Mouse (Mus musculus) lung, adult 18-20 months (tissue): ENCODE data around the gene Stard13.
A peak's percentile ranks its signal among the peaks of the same experiment; 100 is the strongest.

Source experiments
- DNase-seq, 2 experiments: peaks; one replicate each; pipeline ENCODE4 v3.0.0; 2022; ENCODE audit warnings: mixed read lengths in 2 of 2

Stard13 gene

DNA sequence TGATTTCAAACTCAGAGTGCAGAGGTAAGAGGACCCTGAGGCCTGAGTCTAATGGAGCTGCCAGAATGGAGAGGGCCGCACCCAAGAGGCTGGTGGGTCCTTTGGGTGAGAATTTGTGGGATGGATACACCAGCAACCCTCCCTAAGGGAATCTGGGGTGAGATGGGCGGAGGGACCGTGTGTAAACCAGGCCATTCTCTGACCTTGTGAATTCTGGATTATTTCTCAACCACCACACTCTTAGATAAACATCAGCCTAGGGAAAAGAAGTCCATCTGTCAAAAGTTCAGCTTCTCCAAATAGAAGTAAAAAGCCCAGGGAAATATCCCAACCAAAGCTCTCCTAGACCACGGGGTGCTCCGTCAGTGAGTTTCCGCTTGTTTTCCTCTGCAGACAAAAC lies 137.6 kb downstream of the Stard13 start:
- DNase-seq: peak in 1 of 2 experiments; percentile 48

DNA sequence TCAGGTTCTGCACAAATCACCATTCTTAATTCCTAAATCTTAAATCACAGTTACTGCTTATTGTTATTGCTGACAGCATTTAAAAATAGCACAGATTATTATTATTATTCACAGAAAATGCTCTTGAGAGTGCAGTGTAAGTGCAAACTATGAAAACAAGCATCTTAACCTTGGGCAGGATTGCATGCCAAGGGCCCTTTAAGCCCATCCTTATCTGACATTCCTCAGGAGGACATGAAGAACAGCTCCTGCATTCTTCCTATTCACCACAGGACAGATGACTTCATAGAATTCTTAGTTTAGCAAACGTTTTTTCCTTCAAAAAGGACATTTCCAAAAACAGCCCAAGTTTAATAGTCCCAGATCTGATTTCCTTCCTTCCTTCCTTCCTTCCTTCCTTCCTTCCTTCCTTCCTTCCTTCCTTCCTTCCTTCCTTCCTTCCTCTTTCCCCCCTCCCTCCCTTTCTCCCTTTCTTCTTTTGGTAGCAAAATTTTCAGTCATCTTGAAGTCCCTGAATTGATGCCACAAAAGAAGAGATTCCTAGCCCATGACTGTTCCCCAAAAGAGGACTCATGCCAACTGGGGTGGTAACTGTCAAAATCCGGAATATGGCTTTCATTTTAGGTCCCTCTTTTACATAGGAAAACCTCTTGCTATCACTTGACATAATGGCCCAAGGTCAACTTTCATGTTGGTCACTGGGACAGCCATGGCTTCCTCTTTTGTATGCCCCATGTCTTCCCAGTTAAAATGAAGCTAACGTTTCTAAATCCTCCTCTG lies 140.6 kb downstream of the Stard13 start:
- DNase-seq: no peak

DNA sequence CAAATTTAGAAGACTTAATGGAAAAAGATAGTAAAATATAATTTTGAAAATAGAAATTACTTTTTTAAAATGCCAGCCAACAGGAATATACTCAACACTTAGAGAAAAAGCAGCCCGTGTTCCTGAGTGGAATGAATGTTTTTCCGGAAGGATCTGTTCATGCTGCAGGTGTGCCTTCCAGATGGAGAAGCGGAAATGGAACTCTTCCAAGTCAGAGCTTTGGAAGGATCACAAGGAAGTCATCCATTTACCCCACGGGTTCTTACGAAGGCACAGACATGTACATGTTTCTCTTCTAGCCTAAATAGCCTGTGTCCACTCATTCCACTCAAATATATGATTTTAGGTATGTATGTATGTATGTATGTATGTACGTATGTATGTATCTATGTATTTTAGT lies 142.6 kb downstream of the Stard13 start:
- no peak for DNase-seq

DNA sequence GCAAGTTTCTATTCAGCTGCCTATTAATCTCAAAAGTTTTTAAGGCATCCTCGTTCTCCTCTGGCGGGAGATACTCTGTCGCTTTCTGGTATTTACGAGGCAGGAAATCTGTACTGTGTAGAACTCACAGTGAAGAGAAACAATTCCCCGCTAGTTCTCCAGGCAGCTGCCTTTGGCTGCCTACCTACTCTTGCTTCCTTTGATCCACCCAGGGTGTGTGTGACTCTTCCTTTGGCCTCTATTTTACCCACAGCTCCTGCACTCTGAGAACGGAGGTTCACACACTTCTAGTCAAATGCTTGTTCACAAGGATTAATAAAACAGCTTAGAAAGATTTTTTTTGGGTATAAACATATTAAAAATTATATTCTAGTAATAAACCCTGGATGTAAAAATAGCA lies 144.4 kb downstream of the Stard13 start:
- no peak for DNase-seq

DNA sequence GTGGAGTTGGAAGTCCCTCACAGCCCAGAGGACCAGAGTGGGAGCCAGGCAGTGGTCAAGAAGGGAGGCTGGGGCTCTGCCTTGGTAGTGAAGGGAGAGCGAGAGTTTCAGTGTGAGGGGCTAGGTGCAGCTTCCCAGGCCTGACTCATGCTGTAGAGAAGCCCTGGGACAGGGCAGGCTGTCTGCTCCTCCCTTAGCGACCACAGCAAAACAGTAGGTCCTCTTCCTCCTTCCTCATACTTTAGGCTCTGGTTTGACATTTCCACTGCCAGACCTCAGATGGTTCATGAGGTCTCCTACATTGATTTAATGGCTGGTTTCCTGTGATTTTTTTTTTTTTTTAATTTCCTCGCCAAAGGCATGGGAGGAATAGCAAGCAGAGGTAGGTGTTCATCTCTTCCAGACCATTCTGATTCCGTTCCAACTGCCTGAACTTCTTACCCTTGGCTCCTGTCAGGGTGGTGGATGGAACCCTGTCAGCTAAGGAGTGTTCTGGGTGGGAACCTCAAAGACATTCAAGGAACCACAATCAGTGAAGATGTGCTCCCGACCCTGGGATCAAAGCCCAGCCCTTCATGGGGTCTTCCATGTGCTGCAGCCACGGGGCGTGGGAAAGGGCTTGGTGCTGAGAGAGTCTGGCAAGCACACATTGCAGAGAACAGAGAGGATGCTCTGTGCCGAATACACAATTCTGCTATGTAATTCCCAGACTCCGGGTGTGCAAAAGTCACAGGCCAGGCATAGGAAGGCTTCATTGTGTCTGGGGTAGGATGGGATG lies 147.0 kb downstream of the Stard13 start:
- no peak for DNase-seq

DNA sequence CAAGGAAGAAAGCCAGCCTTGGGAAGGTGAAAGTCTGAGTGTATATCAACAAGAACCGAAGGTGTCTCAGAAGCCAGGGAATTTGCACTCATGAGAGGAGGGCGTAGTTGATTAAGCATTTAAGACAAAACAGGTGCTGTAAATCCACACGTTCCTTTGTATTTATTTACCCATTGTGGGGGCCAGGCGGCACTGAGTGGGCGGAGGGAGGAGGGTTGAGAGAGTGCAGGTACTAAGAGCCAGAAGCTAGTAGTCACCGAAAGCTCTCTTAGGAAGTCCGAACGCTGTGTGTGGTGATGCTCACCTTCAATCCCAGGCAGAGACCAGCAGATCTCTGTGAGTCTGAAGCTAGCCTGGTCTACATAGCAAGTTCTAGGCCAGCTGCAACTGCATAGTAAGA lies 147.9 kb downstream of the Stard13 start:
- peak; percentile 50 to 55 for DNase-seq

DNA sequence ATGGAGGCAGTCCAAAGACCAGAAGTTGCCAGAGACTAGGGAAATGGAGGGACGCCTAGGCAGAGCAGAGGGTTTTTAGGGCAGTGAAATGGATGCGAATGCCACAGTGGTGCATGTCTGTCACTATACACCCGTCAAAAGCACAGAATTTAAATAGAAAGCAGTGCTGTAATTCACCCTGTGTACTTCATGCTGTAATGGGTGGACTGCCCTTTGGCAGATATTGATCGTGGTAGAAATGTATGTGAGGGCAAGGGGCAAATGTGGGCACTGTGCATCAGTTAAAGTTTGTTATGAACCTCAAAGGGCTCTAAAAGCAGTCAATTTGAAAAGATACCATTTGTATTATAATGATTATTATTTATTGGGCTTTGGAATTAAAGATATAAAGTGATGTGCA lies 153.4 kb downstream of the Stard13 start:
- no peak for DNase-seq

DNA sequence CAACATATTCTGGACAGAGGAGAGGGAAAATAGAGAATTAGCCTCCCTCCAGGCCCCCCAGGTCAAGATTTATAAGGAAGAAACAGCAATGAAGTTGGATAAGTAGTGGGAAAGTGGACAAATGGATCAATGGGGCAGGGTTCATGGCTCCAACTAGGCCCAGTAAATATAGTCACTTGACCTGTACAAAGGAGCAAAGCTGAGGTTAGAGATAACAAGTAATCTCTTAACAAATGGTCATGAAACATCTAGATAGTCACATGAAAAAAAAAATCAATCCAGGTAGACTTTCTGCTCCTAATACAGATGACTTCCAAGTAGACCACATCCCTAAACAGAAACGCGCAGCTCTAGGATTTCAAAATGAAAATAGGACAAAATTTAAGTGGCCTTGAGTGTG lies 155.7 kb downstream of the Stard13 start:
- DNase-seq: no peak

DNA sequence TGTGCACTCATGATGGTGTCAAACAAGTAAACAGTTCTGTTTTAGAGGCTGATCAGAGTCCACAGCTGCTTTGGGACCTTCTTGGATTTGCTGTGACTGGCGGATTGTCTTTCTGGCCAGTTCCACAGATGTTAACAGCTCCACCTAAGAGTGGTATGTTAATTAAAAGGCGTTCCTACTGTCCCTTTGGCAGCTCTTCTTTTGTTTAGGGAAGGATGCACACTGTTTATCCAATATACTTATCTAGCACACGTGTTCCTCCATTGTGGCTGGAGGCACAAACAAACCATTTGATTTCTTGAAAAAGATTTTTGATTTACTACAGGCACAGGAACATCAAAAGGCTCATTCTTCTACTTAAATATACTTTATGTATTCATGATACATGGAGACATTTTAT lies 156.7 kb downstream of the Stard13 start:
- no peak for DNase-seq

DNA sequence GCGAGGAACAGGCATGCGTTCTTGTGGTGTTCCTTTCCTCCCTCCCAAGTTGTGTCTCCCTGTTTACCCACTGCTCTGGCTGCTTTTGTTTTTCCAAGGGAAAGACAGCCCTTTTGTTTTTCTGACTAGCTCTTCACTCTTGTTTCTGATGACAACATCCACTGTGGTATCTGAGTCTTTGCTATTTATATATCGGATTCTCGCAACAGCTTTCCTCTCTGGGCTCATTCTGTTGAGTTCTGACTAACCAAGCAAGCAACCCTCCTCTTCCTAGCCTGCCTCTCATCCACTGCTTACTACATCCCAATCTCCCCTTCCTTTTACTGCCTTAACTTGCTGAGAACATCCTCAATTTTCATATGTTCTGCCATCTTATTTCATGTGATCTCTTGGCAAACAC lies 159.4 kb downstream of the Stard13 start:
- DNase-seq: no peak

DNA sequence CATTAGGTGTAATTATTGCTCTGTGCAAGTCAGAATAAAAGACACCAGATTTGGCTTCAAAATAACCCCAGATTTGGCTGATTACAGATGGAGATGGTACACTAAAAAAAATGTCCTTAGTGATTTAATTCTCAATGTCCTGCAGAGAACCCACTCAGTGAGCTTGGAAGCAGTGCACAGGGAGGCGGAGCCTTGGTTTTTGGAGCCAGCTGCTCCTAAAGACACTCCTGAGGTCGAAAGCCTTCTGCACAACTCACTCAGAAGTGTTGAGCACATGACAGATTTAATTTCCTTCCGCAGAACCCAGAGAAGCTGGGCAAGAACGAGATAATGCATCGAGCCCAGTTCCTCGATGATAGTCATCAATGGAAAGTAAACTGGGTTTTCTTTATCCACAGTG lies 162.2 kb downstream of the Stard13 start:
- no peak for DNase-seq

DNA sequence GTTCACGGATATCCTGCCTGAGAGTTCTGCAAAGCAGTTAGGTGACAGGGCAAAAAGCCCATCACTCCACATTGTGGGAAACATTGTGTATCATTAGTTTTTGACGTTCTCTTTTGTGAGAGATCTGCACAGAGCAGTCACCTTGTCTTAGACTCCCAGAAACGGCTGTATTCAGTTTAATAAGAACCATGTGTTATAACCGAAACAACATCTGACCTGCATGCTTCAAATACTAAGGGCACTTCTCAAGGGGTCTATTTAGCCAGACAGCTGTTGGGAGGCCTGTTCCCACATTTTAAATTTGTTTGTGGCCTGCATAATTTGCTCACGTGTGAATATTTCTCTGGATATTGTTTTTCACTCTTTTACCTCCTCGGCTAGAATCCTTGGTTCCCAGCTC lies 162.7 kb downstream of the Stard13 start:
- no peak for DNase-seq

DNA sequence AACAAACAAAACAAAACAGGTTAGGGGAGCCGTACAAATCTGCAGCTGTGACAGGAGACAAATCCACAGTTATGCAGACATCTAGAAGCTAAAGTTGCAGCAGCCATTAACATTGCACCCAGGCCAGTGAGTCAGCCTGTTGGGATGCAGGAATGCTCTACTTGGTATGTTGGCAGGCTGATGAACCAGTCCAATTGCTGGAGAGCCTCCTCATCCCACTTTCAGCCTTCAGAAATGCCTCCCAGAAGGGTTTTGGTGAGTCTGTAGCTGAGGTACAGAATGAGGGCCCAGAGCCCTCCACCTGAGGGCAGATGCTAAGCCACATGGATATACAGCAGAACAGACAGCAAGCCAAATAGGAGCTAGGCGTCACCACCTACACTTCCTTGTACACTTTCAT lies 164.1 kb downstream of the Stard13 start:
- peak; percentile 36 to 40 for DNase-seq

DNA sequence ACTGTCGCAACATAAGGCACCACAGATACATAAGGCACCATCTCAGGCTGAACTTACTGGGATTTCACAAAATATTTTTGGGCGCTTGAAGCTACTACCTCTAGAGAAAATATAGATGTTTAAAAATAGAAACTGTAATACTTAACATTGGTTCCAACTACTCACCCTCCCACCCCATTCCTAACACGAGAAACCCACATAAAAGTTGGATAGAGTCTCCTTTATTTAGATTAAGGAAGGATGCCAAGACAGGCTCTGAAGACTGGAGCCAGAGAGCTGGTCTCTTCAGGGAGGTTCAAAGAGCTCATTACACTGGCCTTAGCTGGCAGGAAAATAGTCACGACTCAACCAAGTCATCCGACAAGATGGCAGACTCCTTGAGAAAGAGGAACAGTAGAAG lies 167.6 kb downstream of the Stard13 start:
- DNase-seq: no peak

DNA sequence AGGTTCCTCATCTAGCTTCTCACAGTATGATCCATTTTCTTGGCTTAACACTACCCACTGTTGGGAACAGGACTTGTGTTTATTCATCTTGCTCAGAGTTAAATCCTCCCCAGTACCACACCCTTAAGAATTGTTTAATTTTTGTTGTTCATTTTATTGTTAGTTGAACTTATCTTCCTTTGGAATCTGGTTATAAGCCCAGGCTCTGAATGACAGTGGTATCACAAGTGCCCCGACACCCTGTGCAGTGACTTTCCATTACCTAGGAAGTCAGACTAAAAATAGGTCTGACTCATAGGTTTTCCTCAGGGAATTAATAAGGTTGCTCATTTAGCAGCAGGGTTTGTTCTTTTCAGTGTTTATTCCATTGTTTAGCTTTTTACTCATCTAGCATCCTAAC lies 168.4 kb downstream of the Stard13 start:
- DNase-seq: no peak

DNA sequence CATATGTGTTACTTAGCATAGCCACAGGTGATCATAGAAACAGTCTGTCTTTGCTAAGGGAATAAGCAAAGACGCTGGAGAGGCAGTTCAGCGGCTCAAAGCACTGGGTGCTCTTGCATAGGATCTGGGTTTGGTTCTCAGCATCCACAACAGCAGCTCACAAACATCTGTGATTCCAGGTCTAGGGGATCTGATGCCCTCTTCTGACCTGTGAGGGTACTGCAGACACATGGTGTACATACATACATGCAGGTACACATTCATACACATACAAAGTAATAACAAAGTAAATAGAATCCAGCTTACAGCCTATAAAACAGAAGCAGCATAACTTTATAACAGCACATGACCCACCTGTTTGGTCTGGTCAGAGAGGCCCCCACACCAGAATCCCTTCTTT lies 171.7 kb downstream of the Stard13 start:
- no peak for DNase-seq

DNA sequence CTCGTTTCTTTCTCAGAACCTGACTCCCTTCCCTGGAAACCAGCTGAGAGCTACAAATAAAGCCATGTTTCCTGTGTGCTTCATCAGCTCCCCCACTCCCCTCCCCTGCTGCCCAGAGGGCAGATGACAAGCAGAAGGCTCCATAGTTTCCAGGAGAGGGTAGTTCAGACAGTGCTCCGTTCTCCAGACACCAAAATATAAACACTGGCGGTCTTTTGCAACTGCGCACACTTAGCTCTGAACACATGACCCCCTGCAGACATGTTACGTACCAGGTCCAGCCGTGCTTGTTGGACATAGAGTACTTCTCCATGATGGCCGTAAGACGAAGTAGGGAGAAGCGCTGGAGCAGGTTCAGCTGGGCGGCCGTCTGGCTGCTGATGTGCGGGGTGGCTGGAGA lies 173.2 kb downstream of the Stard13 start:
- peak in 1 of 2 experiments; percentile 34 for DNase-seq

DNA sequence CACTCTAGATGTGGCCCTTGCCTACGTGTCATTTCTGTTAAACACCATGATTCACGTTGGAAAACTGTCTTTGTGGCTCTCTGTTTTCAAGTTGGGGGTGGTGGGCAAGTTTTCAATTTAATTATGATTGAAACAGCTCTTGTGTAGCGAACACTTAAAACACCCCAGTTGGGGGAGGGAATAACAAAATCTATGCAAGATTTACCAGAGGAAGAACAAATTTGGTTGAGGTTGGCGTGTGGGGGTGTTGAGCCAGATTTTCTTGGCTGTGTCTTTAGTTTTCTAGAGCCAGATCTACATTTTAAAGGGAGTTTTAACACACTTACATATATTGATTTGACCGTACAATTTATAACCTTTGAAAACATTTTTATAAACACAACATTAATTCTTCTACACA lies 173.9 kb downstream of the Stard13 start:
- no peak for DNase-seq

DNA sequence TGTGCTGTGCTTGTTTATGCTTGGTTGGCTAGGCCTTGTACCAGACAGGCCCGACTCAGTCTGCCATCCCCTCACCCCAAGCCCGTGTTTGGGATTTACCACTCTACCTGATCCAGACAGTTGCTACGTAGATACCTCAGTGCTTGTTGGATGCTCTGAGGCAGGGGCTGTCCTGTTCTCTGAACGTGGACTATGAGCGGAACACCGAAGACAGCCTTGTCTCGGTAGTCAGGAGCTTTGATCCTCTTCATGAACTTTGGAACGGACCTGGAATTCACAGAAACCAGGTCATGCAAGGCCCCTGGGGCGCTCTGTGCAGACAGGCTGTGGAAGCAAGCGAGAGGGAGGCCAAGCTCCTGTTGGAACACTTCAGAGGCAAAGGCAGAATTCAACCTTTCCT lies 174.3 kb downstream of the Stard13 start:
- DNase-seq: no peak

DNA sequence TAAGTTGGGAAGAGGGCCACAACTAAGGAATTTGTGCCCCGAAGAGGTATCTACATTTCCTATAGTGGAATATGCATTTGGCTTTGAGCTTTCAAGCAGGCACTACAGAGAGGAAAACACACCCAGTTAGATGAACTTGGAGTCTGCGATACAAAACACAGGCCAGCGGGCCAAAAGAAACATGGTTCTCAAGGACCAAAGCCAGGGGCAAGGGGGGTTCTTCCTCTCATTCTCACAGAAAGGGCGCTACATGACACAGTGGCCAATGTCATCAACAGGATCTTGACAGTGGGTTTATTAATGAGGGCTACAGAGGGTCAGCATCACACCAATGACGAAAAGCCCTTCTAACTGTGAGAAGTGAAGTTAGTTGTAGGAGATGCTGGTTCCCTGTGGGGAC lies 175.9 kb downstream of the Stard13 start:
- no peak for DNase-seq

DNA sequence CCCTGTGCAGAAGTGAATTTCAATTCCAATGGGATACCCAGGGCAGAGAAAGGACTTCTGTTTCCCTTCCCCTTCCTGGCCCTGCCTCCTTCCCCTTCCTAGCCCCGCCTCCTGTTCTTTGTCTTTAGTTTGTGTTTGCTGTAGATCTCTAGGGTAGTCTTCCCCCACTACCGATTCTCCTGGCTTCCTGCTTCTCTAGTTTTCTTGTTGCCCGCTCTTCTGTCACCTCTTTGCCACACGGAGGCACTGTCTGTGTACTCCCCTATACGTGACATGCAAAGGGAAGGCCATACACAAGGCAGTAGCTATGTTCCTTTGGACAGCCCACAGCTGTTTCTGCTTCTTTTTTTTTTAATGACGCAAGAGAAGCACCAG lies 176.7 kb downstream of the Stard13 start:
- peak in 1 of 2 experiments; percentile 53 for DNase-seq

DNA sequence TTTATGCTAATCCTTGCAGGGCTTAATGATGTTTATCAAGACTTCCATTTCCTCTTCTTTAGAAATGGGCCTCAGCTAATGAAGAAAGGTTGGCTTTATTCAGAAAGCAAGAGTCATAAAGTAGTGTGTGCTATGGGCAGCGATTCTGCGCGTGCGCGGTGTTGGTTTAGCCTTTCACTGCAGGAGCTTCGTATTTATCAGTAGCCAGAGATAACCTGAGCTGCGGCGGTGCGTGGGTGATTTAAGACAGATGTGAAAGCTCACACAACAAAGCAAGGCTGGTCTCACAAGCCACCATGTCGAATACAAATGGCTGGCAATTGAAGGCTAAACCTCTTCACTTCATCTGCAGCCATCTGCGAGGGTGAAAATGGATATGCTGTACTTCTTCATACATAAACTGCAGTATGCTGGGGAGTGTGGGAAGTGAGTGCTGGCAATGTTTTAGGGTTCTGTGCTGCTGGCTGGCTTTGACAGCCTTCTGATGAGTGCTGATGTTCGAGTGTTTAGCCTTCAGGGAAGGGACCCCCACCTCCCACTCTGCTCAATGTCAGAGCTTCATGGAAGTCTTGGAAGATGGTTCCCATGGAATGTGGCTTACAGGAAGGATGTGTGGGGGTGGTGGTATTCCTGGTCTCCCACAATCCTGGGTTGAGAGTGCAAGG lies 177.2 kb downstream of the Stard13 start:
- no peak for DNase-seq

DNA sequence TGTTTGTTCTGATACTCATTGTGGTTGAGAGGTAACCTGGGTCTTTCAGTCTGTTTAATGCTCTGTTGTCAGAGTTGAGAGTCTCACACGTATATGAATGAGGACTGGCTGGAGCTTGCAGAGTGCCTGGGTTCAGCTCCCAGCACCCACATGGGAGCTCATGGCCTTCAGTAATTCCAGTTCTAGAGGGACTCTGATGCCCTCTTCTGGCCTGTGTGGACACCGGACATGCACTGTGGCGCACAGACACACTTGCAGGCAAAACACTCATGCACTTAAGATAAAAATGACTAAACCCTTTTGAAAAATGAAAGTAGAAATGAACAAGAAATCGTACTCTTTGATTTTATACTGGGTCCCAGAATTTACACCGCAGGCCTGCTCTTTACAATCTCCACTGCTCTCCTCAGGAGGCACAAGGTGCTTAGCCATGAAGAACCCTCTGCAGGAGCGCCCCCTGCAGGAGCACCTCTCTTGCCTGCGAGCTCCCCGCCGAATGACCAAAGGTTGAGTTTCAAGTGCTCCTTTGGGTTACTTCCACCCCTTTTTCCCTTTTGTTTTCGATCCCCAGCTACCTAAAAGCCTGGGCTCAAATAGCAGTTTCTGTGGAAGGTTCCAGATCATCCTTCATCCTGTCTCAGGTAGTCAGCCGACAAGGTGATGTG lies 178.1 kb downstream of the Stard13 start:
- no peak for DNase-seq
